Mouse (Mus musculus): ENCODE measurements around the gene 0610030E20Rik.

Gene 0610030E20Rik

DNA sequence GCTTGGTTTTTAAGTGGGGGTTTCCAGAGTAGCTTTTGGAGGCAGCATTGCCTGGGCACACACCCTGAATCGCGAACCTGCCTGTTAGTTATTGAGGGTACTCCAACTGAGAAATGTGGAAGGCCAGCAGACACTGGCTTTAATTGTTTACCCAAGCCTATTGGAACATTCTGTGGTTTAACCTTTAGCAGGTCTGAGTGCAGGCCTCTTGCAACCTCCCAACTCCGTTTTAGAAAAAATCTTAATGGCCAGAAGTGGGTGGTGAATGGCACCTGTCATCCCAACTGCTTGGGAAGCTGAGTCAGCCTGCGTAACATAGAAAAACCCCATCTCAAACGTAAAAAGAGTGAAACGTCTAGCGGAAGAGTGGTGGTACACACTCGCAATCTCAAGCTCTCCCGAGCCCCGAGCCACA is 49.7 kb downstream of the 0610030E20Rik start:
- no peak for DNase-seq (ENCODE audit: low spot score)

DNA sequence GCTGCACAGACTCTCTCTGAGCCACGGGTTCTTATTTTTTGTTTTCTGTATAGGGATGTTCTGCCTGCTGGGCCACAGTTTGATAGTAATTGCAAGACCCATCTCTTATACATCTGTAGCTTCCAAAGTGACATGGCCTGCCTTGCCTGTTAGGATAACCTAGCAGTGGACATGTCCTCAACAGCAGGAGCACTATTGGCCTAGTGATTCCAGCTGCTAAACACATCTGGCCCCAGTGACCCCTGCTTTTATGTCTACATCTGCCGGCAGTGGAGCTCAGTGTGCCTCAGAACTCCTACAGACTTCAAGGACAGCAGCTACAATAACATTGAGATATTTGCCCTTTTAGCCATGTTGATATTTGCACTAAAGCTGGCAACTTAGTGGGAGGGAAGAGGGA is 52.9 kb downstream of the 0610030E20Rik start:
- no peak for DNase-seq (ENCODE audit: low spot score)

DNA sequence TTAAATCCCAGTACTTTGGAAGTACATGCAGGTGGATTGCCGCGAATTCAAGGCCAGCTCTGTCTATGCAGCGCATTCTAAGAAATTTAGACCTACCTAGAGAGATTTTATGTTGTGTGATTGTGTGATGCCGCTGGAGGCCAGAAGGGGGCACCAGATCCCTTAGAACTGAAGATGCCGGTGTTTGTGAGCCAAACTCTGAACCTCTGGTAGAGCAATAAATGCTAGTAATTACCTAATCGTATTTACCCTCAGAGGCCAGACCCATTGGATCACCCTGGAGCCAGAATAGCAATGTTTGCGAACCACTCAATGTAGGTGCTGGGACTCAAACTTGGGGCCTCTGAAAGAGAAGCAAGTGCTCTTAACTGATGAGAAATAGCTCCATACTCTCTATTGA is 54.8 kb downstream of the 0610030E20Rik start:
- DNase-seq (ENCODE audit: low spot score) = peak; percentile 36
